Mouse (Mus musculus): Measurements from ENCODE around the gene Dmrtb1.

The Dmrtb1 gene

DNA sequence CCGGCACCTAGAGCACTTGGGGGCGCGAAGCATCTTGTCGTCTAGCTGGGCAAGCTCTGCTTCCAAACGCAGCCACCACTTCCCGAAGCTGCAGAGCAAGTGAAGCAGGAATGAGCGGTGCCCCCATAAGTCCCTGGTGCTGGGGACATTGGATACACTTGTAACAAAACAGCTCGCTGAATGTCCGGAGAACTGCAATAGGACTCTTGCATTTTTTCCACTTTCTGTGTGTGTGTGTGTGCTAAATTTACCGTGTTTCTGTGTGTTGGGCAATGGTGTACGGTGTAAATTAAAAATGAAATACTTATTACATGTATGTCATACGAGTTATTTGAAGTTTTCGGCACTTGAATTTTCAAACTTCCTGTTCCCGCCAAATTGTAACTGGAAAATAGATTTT is at the start of gene Dmrtb1:
TSS of gene Dmrtb1 (minus strand) at position 101 of the 400 bp plus-strand sequence.
- DNase-seq = no peak

- no peak for DNase-seq
Measured at GRCm38 (mm10) chr4:107733603-107734002, 49.6 kb upstream of the Dmrtb1 start.

DNA sequence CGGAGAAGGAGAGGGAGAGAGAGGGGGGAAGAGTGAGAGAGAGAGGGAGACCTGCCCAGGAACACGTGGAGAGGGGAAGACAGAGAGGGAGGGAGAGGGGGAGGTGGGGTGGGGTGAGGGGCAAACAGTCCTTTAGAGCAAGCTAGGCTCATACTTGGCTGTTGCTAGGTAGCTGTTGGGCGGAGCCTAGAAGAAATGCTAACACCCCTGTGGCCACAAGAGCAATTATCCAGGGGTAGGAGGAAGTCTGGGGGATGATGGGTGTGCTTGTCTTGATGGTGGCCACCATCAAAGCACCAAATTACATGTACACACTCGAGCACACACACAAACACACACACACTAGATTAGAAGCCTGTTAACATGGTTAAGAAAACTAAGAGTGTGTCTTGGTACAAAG is 48.6 kb upstream of the Dmrtb1 start:
- peak; percentile 49 for DNase-seq

- peak; percentile 53 for DNase-seq
Measured at GRCm38 (mm10) chr4:107732182-107732581, 48.2 kb upstream of the Dmrtb1 start.

DNA sequence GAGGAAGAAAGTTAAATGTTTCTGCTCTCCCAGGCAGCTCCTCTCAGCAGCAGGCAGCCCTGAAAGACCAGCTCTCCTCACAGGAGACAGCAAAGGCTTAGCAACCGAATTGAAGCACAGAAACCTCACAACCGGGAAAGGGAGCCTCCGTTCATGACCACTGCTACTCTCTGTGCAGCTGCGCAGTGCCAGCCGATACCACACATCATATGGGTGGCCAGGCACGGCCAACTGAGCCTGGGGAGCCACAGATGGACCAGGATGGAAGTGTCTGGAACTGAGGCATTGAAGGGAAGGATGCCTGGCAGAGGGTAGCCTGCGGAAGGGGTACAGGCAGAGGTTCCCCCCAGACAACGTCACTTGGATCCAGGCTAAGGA is 47.0 kb upstream of the Dmrtb1 start:
- no peak for DNase-seq

GRCm38 (mm10) chr4:107730391-107731087 is 46.5 kb upstream of the Dmrtb1 start:
- no peak for DNase-seq

DNA sequence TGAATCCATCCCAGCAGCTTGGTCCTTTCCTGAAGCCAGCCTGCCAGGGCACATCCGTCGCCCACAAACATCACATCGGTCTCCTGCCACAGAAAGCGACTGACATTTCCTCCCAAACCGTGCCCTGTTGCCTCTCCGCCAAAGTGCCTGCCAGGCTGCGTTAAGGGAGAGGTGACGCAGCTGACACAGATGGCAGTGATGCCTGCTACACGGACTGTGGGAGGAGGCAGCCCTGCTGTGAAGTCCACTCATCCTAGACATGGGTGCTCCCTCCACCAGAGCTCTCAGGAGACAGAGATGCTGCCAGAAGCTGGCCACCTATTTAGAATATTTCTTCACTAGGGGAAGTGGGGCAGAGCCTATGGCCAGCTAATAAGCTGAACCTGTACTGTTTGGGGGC is 41.4 kb upstream of the Dmrtb1 start:
- no peak for DNase-seq

DNA sequence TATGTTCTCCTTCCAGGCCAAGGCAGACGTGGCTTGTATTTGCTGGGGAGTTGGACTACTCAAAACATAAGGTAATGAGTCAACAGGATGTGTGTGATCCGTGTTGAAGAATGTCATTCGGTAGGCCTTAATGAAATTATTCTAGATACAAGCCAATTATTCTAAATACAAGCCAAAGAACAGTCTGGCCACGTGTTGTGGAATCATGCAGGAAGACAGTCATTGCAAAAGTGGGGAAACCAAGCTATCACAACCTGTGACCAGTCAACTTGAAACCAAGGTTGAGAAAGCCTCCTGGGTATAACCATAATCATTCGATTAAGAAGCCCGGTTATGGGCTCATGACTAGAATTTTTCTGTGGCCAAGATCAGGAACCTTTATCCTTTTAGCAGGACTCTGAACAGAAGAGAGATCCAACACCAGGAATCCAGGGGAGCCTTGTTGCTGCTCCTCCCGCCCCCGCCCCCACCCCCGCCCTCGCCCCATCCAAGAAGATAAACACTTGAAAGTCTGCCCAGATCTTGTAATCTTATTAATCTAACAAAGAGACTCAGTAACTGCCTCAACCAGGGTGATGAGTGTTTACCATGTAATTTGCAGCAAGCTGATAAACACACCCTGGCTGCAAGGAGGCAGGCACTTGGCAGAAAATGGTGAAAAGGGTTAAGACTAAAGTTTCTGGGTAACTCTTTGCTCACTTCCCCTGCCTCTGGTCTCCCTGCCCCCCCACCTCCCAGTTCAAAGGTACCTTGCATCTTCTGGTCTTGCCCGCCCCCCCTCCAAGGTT is 36.2 kb upstream of the Dmrtb1 start:
- no peak for DNase-seq

- no peak for DNase-seq
Measured at GRCm38 (mm10) chr4:107719161-107719560, 35.1 kb upstream of the Dmrtb1 start.

GRCm38 (mm10) chr4:107718720-107719119 is 34.7 kb upstream of the Dmrtb1 start:
- DNase-seq = no peak

DNA sequence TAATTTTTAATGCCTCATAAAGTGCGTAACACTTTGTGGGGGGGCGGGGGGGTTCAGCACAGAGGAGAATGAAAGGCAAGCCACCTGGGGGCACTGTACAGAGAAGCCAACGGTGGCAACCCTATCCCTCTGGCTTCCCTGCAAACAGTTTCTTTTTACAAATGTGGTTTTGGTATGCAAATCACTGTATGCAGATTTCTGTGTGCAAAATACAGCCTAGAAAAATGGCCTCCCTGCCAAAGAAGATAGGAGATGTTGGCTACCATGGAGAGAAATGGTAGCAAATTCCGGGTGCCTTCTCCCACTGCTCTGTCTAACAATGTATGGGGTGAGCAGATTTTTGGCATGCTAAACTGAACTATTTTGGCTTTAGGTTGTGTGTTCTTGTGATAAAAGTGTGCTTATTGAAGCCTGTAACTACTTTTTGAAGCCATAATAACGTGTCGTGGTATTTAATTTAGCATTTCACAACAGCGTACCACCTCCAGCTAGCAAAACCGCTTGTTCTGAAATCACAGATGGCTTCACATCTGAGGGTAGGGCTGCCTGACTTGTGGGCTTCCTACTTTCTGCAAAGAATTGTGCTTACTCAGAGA is 33.8 kb upstream of the Dmrtb1 start:
- no peak for DNase-seq

- no peak for DNase-seq
Measured at GRCm38 (mm10) chr4:107716754-107717299, 32.8 kb upstream of the Dmrtb1 start.

- no peak for DNase-seq
Measured at GRCm38 (mm10) chr4:107706884-107707283, 22.9 kb upstream of the Dmrtb1 start.

GRCm38 (mm10) chr4:107704185-107704584 is 20.2 kb upstream of the Dmrtb1 start:
- DNase-seq = peak; percentile 52

GRCm38 (mm10) chr4:107701679-107702078 is 17.6 kb upstream of the Dmrtb1 start:
- DNase-seq = no peak

GRCm38 (mm10) chr4:107701116-107701515 is 17.1 kb upstream of the Dmrtb1 start:
- DNase-seq = peak; percentile 86

DNA sequence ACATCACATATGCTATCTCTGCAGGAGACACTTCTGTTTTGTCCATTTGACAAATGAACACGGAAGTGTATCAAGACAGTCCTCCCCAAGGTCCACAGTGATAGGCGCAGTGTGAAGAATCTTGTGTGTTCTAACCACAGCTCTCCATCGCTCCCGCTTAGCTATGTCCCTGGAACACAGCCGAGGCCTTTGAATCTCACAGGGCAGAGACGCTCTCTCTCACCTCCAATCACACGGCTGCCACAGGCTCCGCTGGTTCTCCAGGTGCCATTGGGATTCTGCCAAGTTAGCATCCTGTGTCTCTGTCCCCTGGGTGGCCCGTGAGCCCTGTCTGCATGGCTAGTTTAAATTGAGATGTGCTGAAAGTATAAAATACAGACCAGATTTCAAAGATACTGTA is 15.2 kb upstream of the Dmrtb1 start:
- no peak for DNase-seq

- DNase-seq = no peak
Measured at GRCm38 (mm10) chr4:107693816-107694215, 9.8 kb upstream of the Dmrtb1 start.

GRCm38 (mm10) chr4:107688213-107688612 is 4.2 kb upstream of the Dmrtb1 start:
- peak; percentile 51 for DNase-seq

- DNase-seq = no peak
Measured at GRCm38 (mm10) chr4:107687127-107687526, 3.1 kb upstream of the Dmrtb1 start.

DNA sequence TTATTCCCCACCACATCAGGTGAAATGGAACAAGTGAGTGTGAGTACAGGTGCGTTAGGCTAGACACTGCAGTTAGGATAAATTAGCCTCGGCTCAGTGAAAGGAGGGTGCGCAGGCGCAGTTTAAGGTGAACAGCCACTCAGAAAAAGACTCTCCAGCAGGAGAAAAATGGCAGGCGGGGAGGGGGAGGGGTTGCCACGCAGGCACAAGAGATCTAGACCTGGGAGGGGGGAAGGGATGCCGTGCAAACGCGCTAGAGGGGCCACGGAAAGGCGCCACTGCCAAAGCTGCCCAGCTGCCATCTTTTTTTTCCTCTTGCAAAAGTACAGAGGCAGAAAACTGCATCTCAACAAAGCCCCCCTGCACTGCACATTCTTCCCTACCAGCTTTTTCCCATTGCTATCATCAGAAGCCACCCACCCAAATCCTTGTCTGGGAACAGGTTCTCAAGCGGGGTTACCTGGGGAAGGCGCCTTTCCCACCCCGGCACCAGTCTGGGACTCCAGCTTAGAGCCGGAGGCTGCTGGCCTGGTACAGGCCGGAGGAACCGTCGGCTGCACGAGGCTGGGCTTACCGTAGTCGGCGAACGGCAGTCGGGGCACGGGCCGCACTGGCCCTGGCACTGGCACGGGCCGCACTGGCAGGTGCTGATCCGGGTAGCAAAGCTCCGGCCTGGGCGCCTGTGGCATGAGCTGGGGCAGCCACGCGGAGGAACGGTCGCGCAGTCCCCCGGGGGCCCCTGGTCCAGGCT is 849 bp downstream of the Dmrtb1 start:
- no peak for DNase-seq

- DNase-seq = peak; percentile 38
Measured at GRCm38 (mm10) chr4:107681099-107681849, 2.8 kb downstream of the Dmrtb1 start.
